Mouse (Mus musculus) cerebellum, adult 2 months (tissue): ENCODE data around the gene Adamts7. TPM values are rescaled to one million over a fixed set of nuclear protein-coding genes. Genes with fewer than 3 reads are reported as not detected.

ENCODE experiments used
- DNase-seq, 2 experiments: peaks; one replicate each; pipeline ENCODE4 v3.0.0; 2021
- H3K27ac ChIP-seq: fragments of 200-500 bp; 2 replicates; pipeline ENCODE4 v1.5.1; 2012; ENCODE audit warnings: low read length, control low read depth, inconsistent platforms; ENCODE audit not compliant: insufficient read depth
- H3K27me3 ChIP-seq: fragments of 200-500 bp; 2 replicates; pipeline ENCODE4 v1.6.1; 2012; ENCODE audit warnings: inconsistent platforms, mild to moderate bottlenecking, low read length, moderate library complexity; ENCODE audit not compliant: control insufficient read depth, insufficient read depth
- H3K4me1 ChIP-seq: fragments of 200-500 bp; 2 replicates; pipeline ENCODE4 v1.6.1; 2011; ENCODE audit warnings: low read length; ENCODE audit not compliant: control insufficient read depth, insufficient read depth
- H3K4me3 ChIP-seq: fragments of 200-500 bp; replicated peaks from 2 replicates; pipeline ENCODE3; 2011; ENCODE audit warnings: mild to moderate bottlenecking, low read depth, low read length, control low read depth; ENCODE audit not compliant: insufficient read depth
- CTCF ChIP-seq: fragments of 200-500 bp; IDR thresholded peaks from 2 replicates; pipeline ENCODE4 v1.5.1; 2011; ENCODE audit warnings: low read depth, mild to moderate bottlenecking, control low read depth, low read length, moderate library complexity, borderline replicate concordance; ENCODE audit not compliant: insufficient read depth
- POLR2A ChIP-seq: fragments of 200-500 bp; IDR thresholded peaks from 2 replicates; pipeline ENCODE4 v1.6.1; 2011; ENCODE audit warnings: low read length, control low read depth, borderline replicate concordance; ENCODE audit not compliant: insufficient read depth
- WGBS: fragments of 180-500 bp; shearing (Covaris S2); methylation state at CpG from one replicate; pipeline ENCODE4 v1.1.7; 2018; 5-methylcytosine and 5-hydroxymethylcytosine counted together
- polyA plus RNA-seq: library from polyadenylated mRNA; depleted of rRNA; stranded (reverse); fragments of >200 nt; gene quantifications from 2 replicates; pipeline ENCODE4 v1.2.3, GENCODE M21; 2012

The Adamts7 gene
- polyA plus RNA-seq, 1 experiment: 0.34 TPM

GRCm38 (mm10) chr9:90165590-90165989, 2.7 kb downstream of the Adamts7 start:
- DNase-seq: no peak
- WGBS: 96% methylated on average over 4 of the region's 4 CpGs
- no peak overlapping the region for H3K27ac ChIP-seq
- no peak overlapping the region for H3K4me3 ChIP-seq
- H3K27me3 ChIP-seq: no peaks in the 10 kb centered on the region
- H3K4me1 ChIP-seq: no peaks in the 10 kb centered on the region; the same call in 1 of the 2 replicates
- TF ChIP-seq CTCF (no peak), POLR2A (no peak)

- DNase-seq: no peak
- H3K27ac ChIP-seq: no peak overlapping the region
- H3K4me1 ChIP-seq: no peaks in the 10 kb centered on the region; the same call in 1 of the 2 replicates
- no peak overlapping the region for H3K4me3 ChIP-seq
- WGBS: 48% methylated on average over 5 of the region's 5 CpGs
- H3K27me3 ChIP-seq: no peaks in the 10 kb centered on the region
- TF ChIP-seq POLR2A (no peak), CTCF (no peak)
Measured at GRCm38 (mm10) chr9:90166615-90167014, 3.7 kb downstream of the Adamts7 start.

- Histone ChIP-seq H3K27me3 (no peaks in the 10 kb centered on the region), H3K27ac (no peak overlapping the region), H3K4me3 (no peak overlapping the region), H3K4me1 (no peaks in the 10 kb centered on the region; the same call in 1 of the 2 replicates)
- DNase-seq: peak; percentile 32 to 66
- TF ChIP-seq CTCF: no peak
- TF ChIP-seq POLR2A: no peak
- whole genome bisulfite sequencing: 10% methylated on average over 4 of the region's 4 CpGs
Measured at GRCm38 (mm10) chr9:90169965-90170364, 7.1 kb downstream of the Adamts7 start.

- H3K27me3 ChIP-seq: no peaks in the 10 kb centered on the region
- DNase-seq: no peak
- no peak overlapping the region for H3K27ac ChIP-seq
- no peak for TF ChIP-seq POLR2A
- no peak for TF ChIP-seq CTCF
- H3K4me1 ChIP-seq: no peaks in the 10 kb centered on the region; the same call in 1 of the 2 replicates
- 98% methylated on average over 19 of the region's 19 CpGs for WGBS
- H3K4me3 ChIP-seq: no peak overlapping the region
Measured at GRCm38 (mm10) chr9:90171421-90171820, 8.6 kb downstream of the Adamts7 start.

- Histone ChIP-seq H3K27me3 (no peaks in the 10 kb centered on the region), H3K4me3 (no peak overlapping the region), H3K4me1 (no peaks in the 10 kb centered on the region; the same call in 1 of the 2 replicates), H3K27ac (no peak overlapping the region)
- WGBS: 83% methylated on average over 8 of the region's 8 CpGs
- no peak for DNase-seq
- TF ChIP-seq CTCF: no peak
- TF ChIP-seq POLR2A: no peak
Measured at GRCm38 (mm10) chr9:90172528-90173321, 9.9 kb downstream of the Adamts7 start.

- Histone ChIP-seq H3K27me3 (no peaks in the 10 kb centered on the region), H3K27ac (no peak overlapping the region), H3K4me1 (no peaks in the 10 kb centered on the region; the same call in 1 of the 2 replicates), H3K4me3 (no peak overlapping the region)
- no peak for TF ChIP-seq POLR2A
- no peak for TF ChIP-seq CTCF
- no peak for DNase-seq
- WGBS: 87% methylated on average over 3 of the region's 3 CpGs
Measured at GRCm38 (mm10) chr9:90173330-90173729, 10.5 kb downstream of the Adamts7 start.

- H3K4me3 ChIP-seq: no peak overlapping the region
- no peaks in the 10 kb centered on the region for H3K27me3 ChIP-seq
- DNase-seq: no peak
- no peaks in the 10 kb centered on the region for H3K4me1 ChIP-seq
- no peak for TF ChIP-seq CTCF
- H3K27ac ChIP-seq: no peak overlapping the region
- 86% methylated on average over 5 of the region's 5 CpGs for WGBS
Measured at GRCm38 (mm10) chr9:90179409-90179808, 16.5 kb downstream of the Adamts7 start.

GRCm38 (mm10) chr9:90181656-90182388, 19.0 kb downstream of the Adamts7 start:
- TF ChIP-seq CTCF: no peak
- 85% methylated on average over 6 of the region's 6 CpGs for WGBS
- no peaks in the 10 kb centered on the region for H3K4me1 ChIP-seq
- H3K27me3 ChIP-seq: no peaks in the 10 kb centered on the region
- no peak for DNase-seq
- no peak overlapping the region for H3K4me3 ChIP-seq
- H3K27ac ChIP-seq: no peak overlapping the region
